Mouse (Mus musculus) neural tube, embryonic 13.5 days (tissue): Measurements from ENCODE around the gene Rab24. TPM values are rescaled to one million over a fixed set of nuclear protein-coding genes. Genes with fewer than 3 reads are reported as not detected.

Source experiments
- ATAC-seq: fragments of 200-750 bp; cut with Nextera tagmentation; 2 replicates; pipeline ENCODE4 v1.8.0; 2017; ENCODE audit warnings: low read depth, mild to moderate bottlenecking, moderate TSS enrichment, moderate library complexity
- H3K27ac ChIP-seq: fragments of 300-500 bp; sonication (generic); replicated peaks from 2 replicates; pipeline ENCODE4 v1.5.1; 2015; ENCODE audit warnings: moderate library complexity, mild to moderate bottlenecking, inconsistent platforms
- H3K27me3 ChIP-seq: fragments of 300-500 bp; sonication (generic); 2 replicates; pipeline ENCODE4 v1.6.1; 2015; ENCODE audit warnings: mild to moderate bottlenecking, inconsistent platforms
- H3K36me3 ChIP-seq: fragments of 300-500 bp; sonication (generic); 2 replicates; pipeline ENCODE4 v1.6.1; 2015; ENCODE audit warnings: mild to moderate bottlenecking, inconsistent platforms
- H3K4me1 ChIP-seq: fragments of 300-500 bp; sonication (generic); replicated peaks from 2 replicates; pipeline ENCODE4 v1.6.1; 2015; ENCODE audit warnings: inconsistent platforms
- H3K4me2 ChIP-seq: fragments of 300-500 bp; sonication (generic); 2 replicates; pipeline ENCODE4 v1.6.1; 2015; ENCODE audit warnings: inconsistent platforms, mild to moderate bottlenecking, moderate library complexity
- H3K4me3 ChIP-seq: fragments of 300-500 bp; sonication (generic); 2 replicates; pipeline ENCODE4 v1.5.1; 2015; ENCODE audit warnings: mild to moderate bottlenecking, inconsistent platforms
- H3K9ac ChIP-seq: fragments of 300-500 bp; sonication (generic); 2 replicates; pipeline ENCODE4 v1.6.1; 2015; ENCODE audit warnings: moderate library complexity, mild to moderate bottlenecking, inconsistent platforms
- H3K9me3 ChIP-seq: fragments of 300-500 bp; sonication (generic); 2 replicates; pipeline ENCODE4 v1.6.1; 2016; ENCODE audit warnings: inconsistent platforms
- WGBS: fragments of 180-500 bp; shearing (Covaris S2); methylation state at CpG from one replicate; pipeline ENCODE4 v1.1.7; 2015; 5-methylcytosine and 5-hydroxymethylcytosine counted together
- polyA plus RNA-seq: library from polyadenylated mRNA; unstranded; fragments of >200 nt; fragmentation: Nextera tagmentation; extraction: Ambion mirVana; gene quantifications from 2 replicates; pipeline ENCODE4 v1.2.1, GENCODE M21; 2015

Gene Rab24
- polyA plus RNA-seq, 1 experiment from 2014 or later, result 97.9 TPM

DNA sequence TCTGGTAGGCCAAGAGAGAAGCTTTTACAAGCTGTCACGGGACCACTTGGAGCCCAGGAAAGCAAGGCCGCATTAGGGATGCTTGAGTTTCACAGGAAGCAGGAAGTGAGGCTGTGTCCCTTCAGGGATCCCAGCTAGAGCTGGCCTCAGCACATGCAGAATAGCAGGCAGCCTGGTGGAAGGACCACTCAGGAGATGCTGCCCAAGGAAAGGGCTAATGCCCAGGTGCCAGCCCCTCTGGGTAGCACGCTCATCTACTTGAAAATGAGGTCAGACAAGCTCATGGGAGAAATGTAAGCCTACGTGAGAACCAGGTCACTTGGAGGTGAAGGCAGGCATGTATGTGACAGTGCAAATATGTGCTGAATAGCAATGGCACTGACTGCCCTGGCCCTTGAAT, 5.4 kb upstream of the Rab24 start:
- Histone ChIP-seq H3K4me2 (peak overlapping the region; percentile 15), H3K4me1 (peaks cover 56% of the 10 kb centered on the region), H3K36me3 (peaks cover 29% of the 10 kb centered on the region), H3K27ac (peak overlapping the region; percentile 52), H3K27me3 (no peaks in the 10 kb centered on the region), H3K9ac (peak overlapping the region; percentile 50), H3K9me3 (no peaks in the 10 kb centered on the region), H3K4me3 (no peak overlapping the region)
- 54% methylated on average over 4 of the region's 4 CpGs for WGBS
- ATAC-seq, result 0 out of 2 replicates have a peak, but pooled peaks have one; percentile 0

DNA sequence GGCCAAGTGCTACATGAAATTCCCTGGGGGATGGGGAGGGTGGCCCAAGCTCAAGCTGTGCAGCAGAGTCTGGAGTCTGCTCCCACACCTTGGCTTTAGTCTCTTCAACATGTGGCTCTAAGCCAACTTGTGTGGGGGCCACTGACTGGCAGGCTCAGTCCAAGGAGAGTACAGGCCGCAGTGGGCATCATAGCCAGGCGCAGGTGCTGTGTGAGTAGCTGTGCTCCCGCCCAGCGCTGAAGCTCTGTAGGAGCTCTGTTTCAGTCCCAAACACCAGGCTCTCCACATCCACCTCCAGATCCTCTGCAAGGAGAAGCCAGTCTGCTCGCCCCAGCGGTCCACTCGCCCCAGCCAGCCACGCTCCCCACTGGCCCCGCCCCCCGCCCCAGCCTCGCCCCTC, 3.9 kb upstream of the Rab24 start:
- peaks cover 58% of the 10 kb centered on the region for H3K4me1 ChIP-seq
- no peak overlapping the region for H3K4me3 ChIP-seq
- H3K27me3 ChIP-seq, result no peaks in the 10 kb centered on the region

GRCm38 (mm10) chr13:55322130-55322825, 532 bp upstream of the Rab24 start:
- Histone ChIP-seq H3K4me2 (peak overlapping the region; percentile 91), H3K9ac (peak overlapping the region; percentile 96), H3K36me3 (peaks cover 60% of the 10 kb centered on the region), H3K9me3 (no peaks in the 10 kb centered on the region), H3K4me3 (peak overlapping the region; percentile 98), H3K27ac (peak overlapping the region; percentile 70), H3K27me3 (no peaks in the 10 kb centered on the region), H3K4me1 (peaks cover 40% of the 10 kb centered on the region)
- no peak for ATAC-seq
- WGBS, result 2% methylated on average over 31 of the region's 31 CpGs

More for the DNA sequence above, 3.9 kb upstream of the Rab24 start:
- no peak overlapping the region for H3K9ac ChIP-seq
- H3K4me2 ChIP-seq, result no peak overlapping the region
- WGBS, result 91% methylated on average over 11 of the region's 11 CpGs
- ATAC-seq, result no peak
- no peaks in the 10 kb centered on the region for H3K9me3 ChIP-seq
- H3K27ac ChIP-seq, result no peak overlapping the region
- peaks cover 29% of the 10 kb centered on the region for H3K36me3 ChIP-seq

DNA sequence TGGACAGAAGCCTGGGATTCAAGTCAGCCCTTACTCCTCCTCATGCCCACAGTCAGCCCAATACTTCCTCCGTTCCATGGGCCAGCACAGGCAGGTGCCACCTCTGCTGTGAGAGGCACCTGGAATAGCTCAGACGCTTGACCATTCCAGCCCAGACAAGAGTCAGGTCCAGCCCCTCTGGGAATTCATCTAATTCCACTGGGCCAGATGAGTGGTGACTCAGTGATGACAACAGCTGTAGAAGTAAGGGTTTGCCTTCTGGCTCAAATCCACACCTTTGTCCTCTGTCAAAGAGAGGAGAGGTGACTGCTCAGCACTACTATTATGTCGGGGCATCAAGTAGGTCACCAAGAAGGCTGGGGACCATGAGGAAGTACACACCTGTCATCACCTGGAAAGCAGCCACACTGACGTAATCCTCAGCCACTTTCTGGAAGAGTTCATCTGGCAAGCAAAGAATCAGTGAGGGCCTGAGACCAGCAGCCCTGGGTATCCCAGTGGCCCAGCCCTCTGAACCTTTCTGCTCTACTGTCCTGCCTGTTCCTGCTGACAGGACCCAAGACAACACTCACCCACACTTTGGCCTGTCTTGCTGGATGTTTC, 1.7 kb downstream of the Rab24 start, which contains the start of gene Prelid1:
Gene Prelid1, plus strand, starts transcription at position 570 of the 603 bp plus-strand sequence.
- peak within 1 kb of the TSS; percentile 91 for H3K4me2 ChIP-seq
- no peaks in the 10 kb centered on the region for H3K27me3 ChIP-seq
- no peak within 1 kb of the TSS for H3K27ac ChIP-seq
- 92% methylated on average over 4 of the region's 4 CpGs for WGBS
- peak within 1 kb of the TSS; percentile 98 for H3K4me3 ChIP-seq
- no peaks in the 10 kb centered on the region for H3K9me3 ChIP-seq
- ATAC-seq, result no peak
- peak within 1 kb of the TSS; percentile 96 for H3K9ac ChIP-seq
- H3K4me1 ChIP-seq, result peaks cover 37% of the 10 kb centered on the region
- H3K36me3 ChIP-seq, result peaks cover 67% of the 10 kb centered on the region

GRCm38 (mm10) chr13:55318351-55318750, 3.4 kb downstream of the Rab24 start:
- no peak overlapping the region for H3K9ac ChIP-seq
- H3K27ac ChIP-seq, result no peak overlapping the region
- peaks cover 26% of the 10 kb centered on the region for H3K4me1 ChIP-seq
- H3K27me3 ChIP-seq, result no peaks in the 10 kb centered on the region
- WGBS, result 84% methylated on average over 3 of the region's 3 CpGs
- peaks cover 69% of the 10 kb centered on the region for H3K36me3 ChIP-seq
- no peak for ATAC-seq
- H3K9me3 ChIP-seq, result no peaks in the 10 kb centered on the region
- no peak overlapping the region for H3K4me3 ChIP-seq
- H3K4me2 ChIP-seq, result no peak overlapping the region

DNA sequence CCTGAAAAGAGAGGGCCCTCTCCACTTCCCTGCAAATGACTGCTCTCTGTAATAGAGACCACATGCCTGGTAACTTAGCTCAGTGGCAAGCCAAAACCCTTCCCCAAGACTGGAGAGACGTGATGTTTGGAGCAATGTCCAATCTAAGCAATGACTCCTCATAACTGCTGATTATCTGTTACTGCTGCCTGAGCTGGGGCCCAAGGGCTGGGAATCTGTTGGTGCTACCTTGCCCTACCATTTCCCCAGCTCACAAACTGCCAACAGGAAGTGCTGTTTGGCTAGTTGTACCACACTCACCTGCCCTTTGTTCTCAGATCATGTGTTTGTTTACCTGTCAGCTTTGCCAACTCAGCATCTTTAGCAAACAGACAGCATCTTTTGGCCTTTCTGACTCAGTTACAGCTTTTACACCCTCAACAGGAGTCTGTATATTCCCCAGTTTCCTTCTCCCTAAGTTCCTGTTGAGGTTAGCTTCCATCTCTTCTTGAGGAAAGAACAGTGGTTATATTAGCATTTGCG, 6.8 kb downstream of the Rab24 start:
- no peak overlapping the region for H3K27ac ChIP-seq
- WGBS, result 79% methylated on average over 2 of the region's 2 CpGs
- H3K9me3 ChIP-seq, result no peaks in the 10 kb centered on the region
- no peak overlapping the region for H3K4me2 ChIP-seq
- H3K4me3 ChIP-seq, result no peak overlapping the region
- no peaks in the 10 kb centered on the region for H3K27me3 ChIP-seq
- H3K9ac ChIP-seq, result no peak overlapping the region; the same call in 1 of the 2 replicates
- H3K4me1 ChIP-seq, result peaks cover 3% of the 10 kb centered on the region; the same call in 1 of the 2 replicates
- peaks cover 97% of the 10 kb centered on the region for H3K36me3 ChIP-seq
- no peak for ATAC-seq

DNA sequence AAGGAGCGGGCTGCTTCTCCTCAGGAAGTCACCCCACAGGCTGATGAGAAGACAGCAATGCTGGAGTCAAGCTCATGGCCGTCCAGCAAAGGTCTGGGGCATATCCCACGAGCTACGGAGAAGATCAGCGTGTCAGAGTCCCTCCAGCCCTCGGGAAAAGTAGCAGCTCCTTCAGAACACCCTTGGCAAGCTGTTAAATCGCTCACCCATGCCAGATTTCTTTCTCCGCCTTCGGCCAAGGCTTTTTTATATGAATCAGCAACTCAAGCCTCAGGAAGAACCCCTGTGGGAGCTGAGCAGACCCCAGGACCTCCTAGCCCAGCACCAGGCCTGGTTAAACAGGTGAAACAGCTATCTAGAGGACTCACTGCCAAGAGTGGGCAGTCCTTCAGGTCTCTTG, 8.7 kb downstream of the Rab24 start:
- H3K27me3 ChIP-seq, result no peaks in the 10 kb centered on the region
- no peak overlapping the region for H3K9ac ChIP-seq
- H3K9me3 ChIP-seq, result no peaks in the 10 kb centered on the region
- no peaks in the 10 kb centered on the region for H3K4me1 ChIP-seq
- 86% methylated on average over 9 of the region's 9 CpGs for WGBS
- no peak overlapping the region for H3K4me2 ChIP-seq
- H3K27ac ChIP-seq, result no peak overlapping the region
- ATAC-seq, result no peak
- no peak overlapping the region for H3K4me3 ChIP-seq
- H3K36me3 ChIP-seq, result peaks cover 87% of the 10 kb centered on the region

DNA sequence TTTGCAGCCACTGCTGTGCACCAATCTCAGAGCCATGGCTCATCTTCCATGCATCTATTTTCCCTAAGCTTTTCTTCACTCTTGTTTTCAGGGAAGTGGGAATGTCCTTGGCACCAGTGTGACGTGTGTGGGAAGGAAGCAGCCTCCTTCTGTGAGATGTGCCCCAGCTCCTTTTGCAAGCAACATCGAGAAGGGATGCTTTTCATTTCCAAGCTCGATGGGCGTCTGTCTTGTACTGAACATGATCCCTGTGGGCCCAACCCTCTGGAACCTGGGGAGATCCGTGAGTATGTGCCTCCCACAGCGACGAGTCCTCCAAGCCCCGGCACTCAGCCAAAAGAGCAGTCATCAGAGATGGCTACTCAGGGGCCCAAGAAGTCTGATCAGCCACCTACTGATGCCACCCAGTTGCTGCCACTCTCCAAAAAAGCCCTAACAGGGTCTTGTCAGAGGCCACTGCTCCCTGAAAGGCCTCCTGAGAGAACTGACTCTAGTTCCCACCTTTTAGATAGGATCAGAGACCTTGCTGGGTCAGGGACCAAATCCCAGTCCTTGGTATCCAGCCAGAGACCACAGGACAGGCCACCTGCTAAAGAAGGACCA, 9.6 kb downstream of the Rab24 start:
- no peak overlapping the region for H3K4me2 ChIP-seq
- H3K27me3 ChIP-seq, result no peaks in the 10 kb centered on the region
- H3K27ac ChIP-seq, result no peak overlapping the region
- H3K4me3 ChIP-seq, result no peak overlapping the region
- H3K9me3 ChIP-seq, result no peaks in the 10 kb centered on the region
- WGBS, result 93% methylated on average over 8 of the region's 8 CpGs
- peaks cover 87% of the 10 kb centered on the region for H3K36me3 ChIP-seq
- no peaks in the 10 kb centered on the region for H3K4me1 ChIP-seq
- ATAC-seq, result no peak
- no peak overlapping the region for H3K9ac ChIP-seq

GRCm38 (mm10) chr13:55300913-55301312, 20.8 kb downstream of the Rab24 start:
- no peak overlapping the region for H3K9ac ChIP-seq
- no peaks in the 10 kb centered on the region for H3K27me3 ChIP-seq
- no peak for ATAC-seq
- WGBS, result 92% methylated on average over 5 of the region's 5 CpGs
- H3K9me3 ChIP-seq, result no peaks in the 10 kb centered on the region
- no peak overlapping the region for H3K27ac ChIP-seq
- H3K4me1 ChIP-seq, result no peaks in the 10 kb centered on the region
- H3K4me2 ChIP-seq, result no peak overlapping the region
- H3K4me3 ChIP-seq, result no peak overlapping the region
- peaks cover 92% of the 10 kb centered on the region for H3K36me3 ChIP-seq

GRCm38 (mm10) chr13:55296760-55297159, 25.0 kb downstream of the Rab24 start:
- Histone ChIP-seq H3K9ac (no peak overlapping the region), H3K4me3 (no peak overlapping the region), H3K36me3 (peaks cover 92% of the 10 kb centered on the region), H3K27ac (no peak overlapping the region), H3K27me3 (no peaks in the 10 kb centered on the region), H3K9me3 (no peaks in the 10 kb centered on the region), H3K4me2 (no peak overlapping the region), H3K4me1 (no peaks in the 10 kb centered on the region)
- WGBS, result 89% methylated on average over 1 of the region's 1 CpGs
- no peak for ATAC-seq

- no peak overlapping the region for H3K4me2 ChIP-seq
- ATAC-seq, result no peak
- H3K4me3 ChIP-seq, result no peak overlapping the region
- no peak overlapping the region for H3K9ac ChIP-seq
- H3K9me3 ChIP-seq, result no peaks in the 10 kb centered on the region
- no peaks in the 10 kb centered on the region for H3K27me3 ChIP-seq
- no peaks in the 10 kb centered on the region for H3K4me1 ChIP-seq
- no peak overlapping the region for H3K27ac ChIP-seq
- 91% methylated on average over 3 of the region's 3 CpGs for WGBS
- H3K36me3 ChIP-seq, result peaks cover 74% of the 10 kb centered on the region
Measured at GRCm38 (mm10) chr13:55288854-55289253, 32.9 kb downstream of the Rab24 start.

DNA sequence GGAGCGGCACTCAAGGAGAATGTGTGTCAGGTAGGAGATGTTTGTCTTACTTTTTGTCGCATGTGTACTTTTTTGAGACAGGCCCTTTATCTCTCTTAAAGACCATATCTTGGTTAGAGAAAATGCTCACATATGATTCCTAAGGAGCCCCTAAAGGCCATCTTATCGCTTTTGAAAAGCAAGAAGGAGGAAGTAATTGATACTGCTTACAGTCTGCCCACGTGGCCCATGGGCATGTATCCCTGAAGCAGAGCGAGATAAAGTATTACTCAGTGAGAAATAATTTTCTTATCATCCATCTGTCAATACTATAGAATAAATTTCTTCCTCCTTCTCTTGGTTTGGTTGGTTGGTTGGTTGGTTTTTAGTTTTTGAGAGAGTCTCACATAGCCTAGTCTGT, 44.1 kb downstream of the Rab24 start:
- H3K9me3 ChIP-seq, result no peaks in the 10 kb centered on the region
- H3K9ac ChIP-seq, result no peak overlapping the region
- 93% methylated on average over 5 of the region's 5 CpGs for WGBS
- H3K36me3 ChIP-seq, result peaks cover 59% of the 10 kb centered on the region
- H3K4me1 ChIP-seq, result no peaks in the 10 kb centered on the region
- no peaks in the 10 kb centered on the region for H3K27me3 ChIP-seq
- ATAC-seq, result no peak
- no peak overlapping the region for H3K4me3 ChIP-seq
- no peak overlapping the region for H3K27ac ChIP-seq
- H3K4me2 ChIP-seq, result no peak overlapping the region
